Mouse (Mus musculus): Measurements from ENCODE around the gene Map4. TPM values are rescaled to one million over a fixed set of nuclear protein-coding genes. Genes with fewer than 3 reads are reported as not detected.
A peak's percentile ranks its signal among the peaks of the same experiment; 100 is the strongest.
"Not testable (repeated sequence)": the region's sequence is repeated elsewhere in the genome, so short reads cannot be mapped to it uniquely, and the experiment has no call there.

Map4 gene
- polyA plus RNA-seq, 1 experiment from 2014 or later, result 65.5 TPM

DNA sequence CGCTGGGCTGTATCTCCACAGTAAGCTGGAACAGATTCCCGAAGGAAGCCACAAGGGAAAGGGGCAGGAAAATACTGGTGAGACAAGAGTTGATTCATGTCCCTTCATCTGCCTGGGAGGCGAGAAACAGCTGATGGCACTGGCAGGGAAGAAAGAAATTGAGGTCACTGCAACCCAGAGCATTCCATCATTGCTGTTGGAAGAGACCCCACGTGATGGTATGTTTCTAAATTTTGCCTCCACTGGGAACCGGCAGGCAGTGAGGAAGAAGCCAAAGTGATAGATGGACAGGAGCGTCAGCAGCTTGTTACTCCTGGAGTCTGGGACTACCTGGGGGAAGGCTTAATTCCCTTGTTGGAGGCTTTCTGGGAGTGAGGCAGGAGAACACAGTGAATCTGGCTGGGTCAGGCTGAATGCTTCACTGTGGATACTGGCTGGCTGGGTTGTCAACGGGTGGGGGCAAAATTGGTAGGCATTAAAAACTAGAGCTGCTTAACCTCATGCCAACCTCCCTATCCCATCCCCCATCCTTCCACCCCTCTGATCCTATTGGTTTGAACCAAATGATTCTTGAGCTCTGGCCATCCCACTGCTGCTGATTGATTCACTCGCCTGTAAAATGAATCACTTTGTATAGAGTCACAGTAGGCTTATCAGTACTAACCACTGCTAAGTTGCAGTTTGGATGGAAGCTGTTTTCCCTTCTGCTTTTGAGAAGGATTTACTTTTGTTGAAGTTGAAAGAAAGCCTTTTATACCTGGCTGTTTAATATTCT lies 122.2 kb downstream of the Map4 start:
- no peak overlapping the region for H3K27ac ChIP-seq
- 62% methylated on average over 8 of the region's 8 CpGs for WGBS

DNA sequence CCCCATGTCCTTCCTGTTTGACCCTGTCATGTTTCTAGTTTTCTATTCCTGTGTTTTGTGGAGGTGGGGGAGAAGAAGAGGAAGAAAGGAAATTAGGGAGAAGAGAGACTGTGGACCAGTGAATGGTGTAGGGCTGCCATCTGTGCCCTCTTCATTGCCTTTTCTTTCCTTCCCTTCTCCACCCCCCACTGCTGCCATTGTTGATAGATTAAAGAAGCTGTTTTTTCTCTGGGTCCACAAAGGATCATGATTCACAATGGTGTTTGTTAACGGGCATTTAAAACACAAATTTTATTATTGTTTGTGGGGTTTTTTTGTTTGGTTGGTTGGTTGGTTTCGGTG lies 122.8 kb downstream of the Map4 start:
- no peak overlapping the region for H3K9ac ChIP-seq
- H3K4me3 ChIP-seq, result no peak overlapping the region
- H3K27me3 ChIP-seq, result no peaks in the 10 kb centered on the region
- no peak for ATAC-seq (ENCODE audit: low FRiP score, low read depth)
- no peak overlapping the region for H3K27ac ChIP-seq
- H3K4me1 ChIP-seq, result peaks cover 17% of the 10 kb centered on the region; the same call in 1 of the 2 replicates
- no peak overlapping the region for H3K4me2 ChIP-seq (replicated peaks)
- no peaks in the 10 kb centered on the region for H3K9me3 ChIP-seq
- WGBS, result 82% methylated on average over 2 of the region's 2 CpGs
- H3K36me3 ChIP-seq, result peaks cover 12% of the 10 kb centered on the region

More for the DNA sequence above, 122.2 kb downstream of the Map4 start:
- H3K4me3 ChIP-seq, result no peak overlapping the region
- peaks cover 12% of the 10 kb centered on the region for H3K36me3 ChIP-seq
- H3K4me1 ChIP-seq, result peaks cover 17% of the 10 kb centered on the region; the same call in 1 of the 2 replicates
- no peaks in the 10 kb centered on the region for H3K9me3 ChIP-seq
- H3K27me3 ChIP-seq, result no peaks in the 10 kb centered on the region
- no peak for ATAC-seq (ENCODE audit: low FRiP score, low read depth)
- H3K9ac ChIP-seq, result peak overlapping the region; percentile 8; the same call in 1 of the 2 replicates
- no peak overlapping the region for H3K4me2 ChIP-seq (replicated peaks)

- peaks cover 12% of the 10 kb centered on the region for H3K36me3 ChIP-seq
- H3K9me3 ChIP-seq, result no peaks in the 10 kb centered on the region
- 73% methylated on average over 3 of the region's 3 CpGs for WGBS
- H3K4me2 ChIP-seq (replicated peaks), result no peak overlapping the region
- H3K4me1 ChIP-seq, result peaks cover 17% of the 10 kb centered on the region; the same call in 1 of the 2 replicates
- H3K27me3 ChIP-seq, result no peaks in the 10 kb centered on the region
- no peak for ATAC-seq (ENCODE audit: low FRiP score, low read depth)
- H3K9ac ChIP-seq, result no peak overlapping the region
- no peak overlapping the region for H3K27ac ChIP-seq
- H3K4me3 ChIP-seq, result no peak overlapping the region
Observed at GRCm38 (mm10) chr9:110054781-110055180, 123.5 kb downstream of the Map4 start.

DNA sequence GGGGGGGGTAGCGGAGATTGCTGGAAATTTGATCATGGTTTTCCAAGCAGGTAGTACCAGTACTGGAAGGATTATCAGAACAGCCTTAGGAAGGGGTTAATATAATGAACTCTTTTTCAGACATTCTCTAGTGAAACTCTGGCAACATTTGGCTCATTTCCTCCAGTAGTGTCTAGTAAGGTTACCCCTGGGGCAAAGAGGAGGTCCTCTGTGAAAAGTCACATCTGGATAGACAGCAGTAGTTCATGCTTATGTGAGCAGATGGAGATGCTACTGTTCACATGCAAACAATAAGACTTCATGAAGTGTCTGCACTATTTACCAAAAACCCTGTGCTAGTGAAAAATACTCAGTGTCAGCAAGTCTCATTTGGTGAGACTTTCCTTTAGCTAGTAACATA lies 125.9 kb downstream of the Map4 start:
- ATAC-seq (ENCODE audit: low FRiP score, low read depth), result no peak
- H3K4me1 ChIP-seq, result peaks cover 6% of the 10 kb centered on the region; the same call in 1 of the 2 replicates
- WGBS, result 90% methylated on average over 1 of the region's 1 CpGs
- H3K9ac ChIP-seq, result no peak overlapping the region
- no peaks in the 10 kb centered on the region for H3K9me3 ChIP-seq
- H3K27me3 ChIP-seq, result no peaks in the 10 kb centered on the region
- H3K4me2 ChIP-seq (replicated peaks), result no peak overlapping the region
- no peak overlapping the region for H3K4me3 ChIP-seq
- H3K27ac ChIP-seq, result no peak overlapping the region
- H3K36me3 ChIP-seq, result peaks cover 11% of the 10 kb centered on the region

DNA sequence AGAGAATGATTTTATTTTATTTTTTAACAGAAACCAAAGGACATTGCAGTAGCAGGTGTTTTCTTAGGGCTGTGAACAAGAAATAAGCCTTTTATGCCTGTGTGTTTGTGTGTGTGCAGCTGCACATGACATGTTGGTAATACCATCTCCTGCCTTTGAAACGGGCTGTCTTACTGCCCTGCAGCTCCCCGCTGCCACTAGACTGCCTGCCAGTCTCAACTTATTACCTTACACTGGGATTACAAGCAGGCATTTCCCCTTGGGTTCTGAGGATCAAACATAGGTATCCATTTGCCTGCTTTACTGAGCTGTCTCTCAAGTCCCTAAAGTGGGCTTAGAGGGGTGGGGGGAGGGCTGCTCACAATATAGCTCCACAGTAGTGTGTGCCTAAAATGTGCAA lies 129.5 kb downstream of the Map4 start:
- Histone ChIP-seq H3K36me3 (peaks cover 16% of the 10 kb centered on the region), H3K4me1 (no peaks in the 10 kb centered on the region), H3K9ac (no peak overlapping the region), H3K27me3 (no peaks in the 10 kb centered on the region), H3K27ac (no peak overlapping the region), H3K4me3 (no peak overlapping the region), H3K9me3 (no peaks in the 10 kb centered on the region), H3K4me2 (replicated peaks) (no peak overlapping the region)
- ATAC-seq (ENCODE audit: low FRiP score, low read depth), result no peak
- 67% methylated on average over 2 of the region's 2 CpGs for WGBS

GRCm38 (mm10) chr9:110062405-110062804 lies 131.1 kb downstream of the Map4 start:
- no peak overlapping the region for H3K4me2 ChIP-seq (replicated peaks)
- no peaks in the 10 kb centered on the region for H3K4me1 ChIP-seq
- no peak overlapping the region for H3K4me3 ChIP-seq
- no peak for ATAC-seq (ENCODE audit: low FRiP score, low read depth)
- no peak overlapping the region for H3K27ac ChIP-seq
- H3K27me3 ChIP-seq, result no peaks in the 10 kb centered on the region
- H3K9ac ChIP-seq, result no peak overlapping the region
- H3K9me3 ChIP-seq, result no peaks in the 10 kb centered on the region
- 83% methylated on average over 7 of the region's 7 CpGs for WGBS
- H3K36me3 ChIP-seq, result peaks cover 31% of the 10 kb centered on the region

GRCm38 (mm10) chr9:110062861-110063260 lies 131.6 kb downstream of the Map4 start:
- WGBS, result 93% methylated on average over 6 of the region's 6 CpGs
- no peaks in the 10 kb centered on the region for H3K27me3 ChIP-seq
- no peaks in the 10 kb centered on the region for H3K9me3 ChIP-seq
- no peak for ATAC-seq (ENCODE audit: low FRiP score, low read depth)
- no peak overlapping the region for H3K4me3 ChIP-seq
- peaks cover 35% of the 10 kb centered on the region for H3K36me3 ChIP-seq
- no peak overlapping the region for H3K9ac ChIP-seq
- H3K4me1 ChIP-seq, result no peaks in the 10 kb centered on the region
- no peak overlapping the region for H3K27ac ChIP-seq
- no peak overlapping the region for H3K4me2 ChIP-seq (replicated peaks)

- Histone ChIP-seq H3K9ac (no peak overlapping the region), H3K36me3 (peaks cover 52% of the 10 kb centered on the region), H3K9me3 (no peaks in the 10 kb centered on the region), H3K4me3 (no peak overlapping the region), H3K4me2 (replicated peaks) (no peak overlapping the region), H3K27me3 (no peaks in the 10 kb centered on the region), H3K4me1 (no peaks in the 10 kb centered on the region), H3K27ac (no peak overlapping the region)
- ATAC-seq (ENCODE audit: low FRiP score, low read depth), result no peak
Observed at GRCm38 (mm10) chr9:110064641-110065040, 133.4 kb downstream of the Map4 start.

DNA sequence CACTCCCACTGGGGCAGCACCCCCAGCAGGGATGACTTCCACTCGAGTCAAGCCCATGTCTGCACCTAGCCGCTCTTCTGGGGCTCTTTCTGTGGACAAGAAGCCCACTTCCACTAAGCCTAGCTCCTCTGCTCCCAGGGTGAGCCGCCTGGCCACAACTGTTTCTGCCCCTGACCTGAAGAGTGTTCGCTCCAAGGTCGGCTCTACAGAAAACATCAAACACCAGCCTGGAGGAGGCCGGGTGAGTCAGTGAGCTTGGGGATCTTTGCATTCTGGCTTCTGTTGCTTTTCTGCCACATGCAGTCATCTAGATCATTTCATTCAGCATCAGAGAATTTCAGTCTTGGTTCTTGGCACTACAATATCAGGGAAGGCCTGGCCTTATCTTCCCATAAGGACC lies 137.5 kb downstream of the Map4 start:
- no peak for ATAC-seq (ENCODE audit: low FRiP score, low read depth)
- H3K36me3 ChIP-seq, result peaks cover 72% of the 10 kb centered on the region
- no peaks in the 10 kb centered on the region for H3K4me1 ChIP-seq
- no peak overlapping the region for H3K9ac ChIP-seq
- H3K27me3 ChIP-seq, result no peaks in the 10 kb centered on the region
- no peak overlapping the region for H3K4me3 ChIP-seq
- H3K27ac ChIP-seq, result no peak overlapping the region
- 91% methylated on average over 6 of the region's 6 CpGs for WGBS
- no peak overlapping the region for H3K4me2 ChIP-seq (replicated peaks)
- no peaks in the 10 kb centered on the region for H3K9me3 ChIP-seq

DNA sequence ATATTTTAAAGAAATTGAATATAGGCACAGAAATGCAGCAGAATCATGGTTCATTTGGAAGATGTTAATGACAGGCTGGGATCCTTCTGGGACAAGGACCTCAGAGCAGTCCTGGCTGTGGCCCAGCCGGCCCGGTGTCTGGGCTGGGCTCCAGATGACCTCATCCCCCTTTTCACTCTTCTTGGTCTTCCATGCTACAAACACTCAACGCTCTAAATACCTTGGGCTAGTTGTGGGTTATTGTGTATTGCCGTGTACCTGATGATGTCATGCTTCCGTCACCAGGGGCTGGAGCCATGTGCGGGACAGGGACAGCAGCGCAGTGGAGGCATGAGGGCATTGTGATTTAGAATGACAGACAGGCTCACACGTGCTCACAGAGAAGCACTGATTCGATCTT lies 139.1 kb downstream of the Map4 start:
- H3K27me3 ChIP-seq, result no peaks in the 10 kb centered on the region
- WGBS, result 85% methylated on average over 9 of the region's 9 CpGs
- ATAC-seq (ENCODE audit: low FRiP score, low read depth), result no peak
- H3K4me3 ChIP-seq, result no peak overlapping the region
- H3K27ac ChIP-seq, result no peak overlapping the region
- no peaks in the 10 kb centered on the region for H3K4me1 ChIP-seq
- no peak overlapping the region for H3K9ac ChIP-seq
- no peak overlapping the region for H3K4me2 ChIP-seq (replicated peaks)
- H3K36me3 ChIP-seq, result peaks cover 75% of the 10 kb centered on the region
- H3K9me3 ChIP-seq, result no peaks in the 10 kb centered on the region

- Histone ChIP-seq H3K9me3 (no peaks in the 10 kb centered on the region), H3K4me1 (no peaks in the 10 kb centered on the region), H3K27me3 (no peaks in the 10 kb centered on the region), H3K27ac (no peak overlapping the region), H3K4me2 (replicated peaks) (no peak overlapping the region), H3K36me3 (peaks cover 71% of the 10 kb centered on the region), H3K4me3 (no peak overlapping the region), H3K9ac (no peak overlapping the region)
- ATAC-seq (ENCODE audit: low FRiP score, low read depth), result no peak
- WGBS, result 86% methylated on average over 4 of the region's 4 CpGs
Observed at GRCm38 (mm10) chr9:110071011-110071410, 139.8 kb downstream of the Map4 start.

DNA sequence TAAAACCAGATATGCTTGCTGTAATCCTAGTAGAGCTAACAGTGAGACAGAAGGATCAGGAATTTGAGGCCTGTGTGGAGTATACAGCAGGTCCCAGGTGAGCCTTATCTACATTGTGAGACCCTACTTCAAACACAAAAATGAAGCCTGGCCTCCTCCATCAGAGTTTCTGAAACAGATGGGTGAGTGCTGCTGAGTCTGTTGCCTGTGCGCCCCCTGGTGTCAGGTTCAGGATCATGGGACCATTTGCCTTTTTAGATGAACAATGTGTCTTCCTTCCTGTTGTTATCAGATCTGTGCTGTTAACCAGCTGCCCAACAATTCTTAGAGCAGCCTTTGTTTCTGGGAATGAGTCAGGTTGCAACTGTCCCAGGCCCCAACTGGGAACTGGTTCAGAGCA lies 140.6 kb downstream of the Map4 start:
- ATAC-seq (ENCODE audit: low FRiP score, low read depth), result peak; percentile 15; the same call in 1 of the 2 replicates
- 7% methylated on average over 1 of the region's 1 CpGs for WGBS

GRCm38 (mm10) chr9:110076468-110076867 lies 145.2 kb downstream of the Map4 start:
- H3K4me3 ChIP-seq; ATAC-seq (ENCODE audit: low FRiP score, low read depth); H3K9ac ChIP-seq; H3K9me3 ChIP-seq; H3K4me2 ChIP-seq (replicated peaks); H3K27me3 ChIP-seq; H3K4me1 ChIP-seq; H3K27ac ChIP-seq: not testable (repeated sequence)
- H3K36me3 ChIP-seq, result peaks cover 62% of the 10 kb centered on the region
- 73% methylated on average over 5 of the region's 7 CpGs for WGBS

More for the DNA sequence above, 140.6 kb downstream of the Map4 start:
- H3K9ac ChIP-seq, result no peak overlapping the region
- no peak overlapping the region for H3K4me3 ChIP-seq
- peaks cover 66% of the 10 kb centered on the region for H3K36me3 ChIP-seq
- no peaks in the 10 kb centered on the region for H3K4me1 ChIP-seq
- no peaks in the 10 kb centered on the region for H3K9me3 ChIP-seq
- no peak overlapping the region for H3K4me2 ChIP-seq (replicated peaks)
- H3K27ac ChIP-seq, result no peak overlapping the region
- H3K27me3 ChIP-seq, result no peaks in the 10 kb centered on the region
